ENCODE assay signal across 20 mouse cellular contexts in the genomic region with DNA sequence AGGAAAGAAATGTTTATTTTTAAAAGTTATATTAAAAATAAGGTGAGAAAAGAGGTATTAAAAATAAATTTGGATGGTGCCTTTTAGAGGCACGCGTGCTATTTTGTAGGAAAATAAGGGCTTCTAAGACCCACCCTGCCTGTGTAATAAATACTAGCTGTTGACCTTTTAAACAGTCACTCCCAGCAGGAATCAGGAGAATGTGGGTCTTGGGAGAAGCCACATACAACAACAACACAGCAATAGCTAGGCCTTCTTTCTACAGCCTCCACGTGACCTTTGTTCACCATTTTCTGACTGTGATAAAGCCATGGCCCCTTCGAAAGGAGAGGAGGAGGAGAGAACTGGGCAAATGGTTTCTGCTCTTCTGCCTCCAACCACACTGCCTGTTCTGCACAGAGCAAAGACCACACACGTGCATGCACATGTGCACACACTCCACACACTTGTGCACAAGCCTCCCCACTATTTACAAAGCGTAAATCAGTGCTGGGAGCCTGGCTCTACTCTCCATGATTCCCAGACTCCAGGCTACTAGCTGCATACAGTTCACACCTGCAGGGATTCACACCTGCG. TPM values are rescaled to one million over a fixed set of nuclear protein-coding genes. Genes with fewer than 3 reads are reported as not detected.
DNase-seq lines count a peak whose midpoint lies in the region; ATAC-seq and TF ChIP-seq lines count a peak whose summit lies in the region.
"Had no signal": no experiment of that assay in that cellular context is flagged by ENCODE, and none has a peak within 500 bp of the region (broad histone marks: within the 10 kb centered on the region; RNA-seq: fewer than 3 reads in every experiment).

No protein-coding gene starts in this region.

- DNase-seq in heart, adult 11 months: peak; percentile 48
- no peak for DNase-seq in heart, postnatal 25 days (ENCODE audit: low spot score)
- DNase-seq in kidney, adult 2 months: no peak
- DNase-seq in ovary, postnatal 36 days (ENCODE audit: low spot score): peak; percentile 3
- DNase-seq in ovary, postnatal 10 days (ENCODE audit: low spot score): no peak
- DNase-seq in yolk sac, embryonic 10.5 days (ENCODE audit: low spot score): peak; percentile 63
- no peak for DNase-seq in cerebellum, adult 11-12 months
- DNase-seq: B cell, adult 2 months; cerebellum, adult 11 months; cerebellum, adult 9-11 months; cerebellum, postnatal 36 days; forebrain, postnatal 0 days; gastrocnemius, postnatal 14 days had no signal

- 42% methylated on average over 7 of the region's 7 CpGs for WGBS in kidney, embryonic 15.5 days
- WGBS in kidney, adult 2 months: 74% methylated on average over 7 of the region's 7 CpGs

- H3K4me2 ChIP-seq in kidney, embryonic 15.5 days: no peak overlapping the region
- H3K4me2 ChIP-seq: forebrain, embryonic 13.5 days; heart, embryonic 13.5 days; hindbrain, embryonic 13.5 days had no signal

- no peak overlapping the region for H3K9ac ChIP-seq in kidney, embryonic 15.5 days
- H3K9ac ChIP-seq: forebrain, embryonic 13.5 days; forebrain, postnatal 0 days; heart, embryonic 13.5 days; hindbrain, embryonic 13.5 days had no signal

- no peak for TF ChIP-seq CTCF in kidney, adult 2 months (conservative IDR thresholded peaks at IDR 0.05; ENCODE audit: insufficient read depth, insufficient read length, low read depth, low read length)

- no peaks in the 10 kb centered on the region for H3K9me3 ChIP-seq in kidney, embryonic 15.5 days (replicated peaks)
- H3K9me3 ChIP-seq: embryonic facial prominence, embryonic 10.5 days; forebrain, embryonic 13.5 days; G1E; heart, embryonic 13.5 days; hindbrain, embryonic 13.5 days had no signal

- TF ChIP-seq POLR2A in kidney, adult 2 months (IDR thresholded peaks at IDR 0.05; ENCODE audit: low read depth, low read length): no peak

- H3K27ac ChIP-seq in kidney, embryonic 15.5 days: 0 out of 2 replicates have a peak overlapping the region, but pooled peaks have one; percentile 39
- H3K27ac ChIP-seq in kidney, adult 2 months (ENCODE audit: insufficient read depth, low read depth, low read length): no peak overlapping the region
- H3K27ac ChIP-seq: embryonic facial prominence, embryonic 10.5 days; forebrain, embryonic 13.5 days; heart, embryonic 13.5 days; hindbrain, embryonic 13.5 days had no signal

- no peaks in the 10 kb centered on the region for H3K27me3 ChIP-seq in kidney, embryonic 15.5 days
- H3K27me3 ChIP-seq in kidney, adult 2 months (replicated peaks; ENCODE audit: control insufficient read depth, insufficient read depth, low read length): no peaks in the 10 kb centered on the region
- H3K27me3 ChIP-seq: forebrain, embryonic 13.5 days; heart, embryonic 13.5 days; hindbrain, embryonic 13.5 days had no signal

- intact Hi-C loops in heart, postnatal 25 days (cut with DNase I): no loop called here

- peaks cover 35% of the 10 kb centered on the region for H3K4me1 ChIP-seq in kidney, embryonic 15.5 days
- peaks cover 2% of the 10 kb centered on the region; the same call in 1 of the 2 replicates for H3K4me1 ChIP-seq in kidney, adult 2 months (ENCODE audit: control insufficient read depth, insufficient read depth, low read length)

- ATAC-seq in kidney, embryonic 15.5 days (replicated peaks; ENCODE audit: low FRiP score): peak; percentile 34; the same call in 1 of the 2 replicates
- ATAC-seq: CD4-positive, CD25-positive, alpha-beta regulatory T cell, adult 4 months; forebrain, embryonic 13.5 days; forebrain, postnatal 0 days had no signal

- H3K4me3 ChIP-seq in kidney, embryonic 15.5 days (replicated peaks): no peak overlapping the region
- no peak overlapping the region for H3K4me3 ChIP-seq in kidney, adult 2 months (ENCODE audit: insufficient read depth, low read depth, low read length)
- H3K4me3 ChIP-seq: embryonic facial prominence, embryonic 10.5 days; forebrain, embryonic 13.5 days; heart, embryonic 13.5 days; hindbrain, embryonic 13.5 days had no signal

- no peaks in the 10 kb centered on the region for H3K36me3 ChIP-seq in kidney, embryonic 15.5 days
- H3K36me3 ChIP-seq in kidney, adult 2 months (ENCODE audit: control insufficient read depth, insufficient read depth, low read length): no peaks in the 10 kb centered on the region
- H3K36me3 ChIP-seq: embryonic facial prominence, embryonic 10.5 days; G1E; heart, embryonic 13.5 days; hindbrain, embryonic 13.5 days had no signal

RNA-seq across cellular contexts. Expression of a gene that starts 57.2 kb away (rescaled TPM):
- 10 to 100 TPM; 12.6 to 16.0 TPM for total RNA-seq in heart, postnatal 25 days (2021)
- 12.7 and 15.3 TPM in 2 replicates for polyA plus RNA-seq in kidney, embryonic 15.5 days (2015; fragmentation: Nextera tagmentation; extraction: Ambion mirVana)
- polyA plus RNA-seq in kidney, adult 2 months (2012; rRNA removed): 7.8 and 7.9 TPM in 2 replicates
- polyA plus RNA-seq: G1E had no signal

Comparison
In these comparisons a context has a peak if more than half of its experiments do, and no peak if none do; other contexts are left out.
1. DNase-seq: peak in heart, adult 11 months (single experiment), ovary, postnatal 36 days (single experiment) and yolk sac, embryonic 10.5 days (single experiment); none in heart, postnatal 25 days (single experiment), kidney, adult 2 months (single experiment), ovary, postnatal 10 days (single experiment) and cerebellum, adult 11-12 months (single experiment).